Mouse (Mus musculus): Measurements from ENCODE around the gene Pald1.

Gene Pald1

GRCm38 (mm10) chr10:61402480-61402879, 19.1 kb upstream of the Pald1 start:
- no peak for DNase-seq (ENCODE audit: low spot score)

GRCm38 (mm10) chr10:61400407-61400806, 17.1 kb upstream of the Pald1 start:
- no peak for DNase-seq (ENCODE audit: low spot score)

- DNase-seq (ENCODE audit: low spot score) = peak; percentile 93
Observed at GRCm38 (mm10) chr10:61399156-61399734, 15.9 kb upstream of the Pald1 start.

- no peak for DNase-seq (ENCODE audit: low spot score)
Observed at GRCm38 (mm10) chr10:61398125-61398524, 14.8 kb upstream of the Pald1 start.

- DNase-seq (ENCODE audit: low spot score) = no peak
Observed at GRCm38 (mm10) chr10:61394476-61395136, 11.3 kb upstream of the Pald1 start.

- no peak for DNase-seq (ENCODE audit: low spot score)
Observed at GRCm38 (mm10) chr10:61392584-61392983, 9.3 kb upstream of the Pald1 start.

DNA sequence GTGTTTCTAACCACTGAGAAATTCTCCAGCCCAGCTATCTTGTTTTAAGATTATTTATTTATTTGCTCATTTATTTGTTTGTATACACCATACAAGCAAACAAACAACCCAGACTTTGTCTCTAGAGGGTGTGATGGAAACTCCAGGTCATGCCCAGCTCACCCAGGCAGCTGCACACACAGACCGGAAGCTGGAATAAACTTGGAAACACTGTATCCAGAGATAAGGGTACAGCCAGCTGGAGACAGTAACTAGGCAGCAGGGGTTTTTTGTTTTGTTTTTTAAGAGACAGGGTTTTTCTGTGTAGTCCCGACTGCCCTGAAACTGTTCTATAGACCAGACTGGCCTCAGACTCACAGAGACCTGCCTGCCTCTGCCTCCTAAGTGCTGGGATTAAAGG, 6.8 kb upstream of the Pald1 start:
- no peak for DNase-seq (ENCODE audit: low spot score)

GRCm38 (mm10) chr10:61389020-61389419, 5.7 kb upstream of the Pald1 start:
- no peak for DNase-seq (ENCODE audit: low spot score)

GRCm38 (mm10) chr10:61386284-61386683, 3.0 kb upstream of the Pald1 start:
- DNase-seq (ENCODE audit: low spot score) = no peak

GRCm38 (mm10) chr10:61385174-61385573, 1.8 kb upstream of the Pald1 start:
- no peak for DNase-seq (ENCODE audit: low spot score)

DNA sequence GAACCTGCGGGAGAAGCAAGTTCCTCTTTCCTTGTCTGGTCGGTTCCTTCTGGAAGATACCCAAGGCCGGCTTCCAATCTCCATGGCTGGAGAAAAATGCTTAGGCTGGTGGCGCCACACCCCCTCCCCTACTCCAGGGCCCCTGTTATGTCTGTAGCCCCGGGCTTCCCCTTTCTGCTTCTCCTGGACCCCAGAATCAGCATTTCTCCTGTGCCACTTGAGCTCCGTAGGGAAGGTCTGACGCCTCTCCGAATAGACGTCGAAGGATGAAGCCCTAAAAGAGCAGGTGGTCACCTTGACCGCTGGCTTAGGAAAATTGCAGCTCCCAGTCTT, 351 bp upstream of the Pald1 start:
- DNase-seq (ENCODE audit: low spot score) = no peak

GRCm38 (mm10) chr10:61382281-61382731, 1.0 kb downstream of the Pald1 start:
- DNase-seq (ENCODE audit: low spot score) = peak; percentile 50

DNA sequence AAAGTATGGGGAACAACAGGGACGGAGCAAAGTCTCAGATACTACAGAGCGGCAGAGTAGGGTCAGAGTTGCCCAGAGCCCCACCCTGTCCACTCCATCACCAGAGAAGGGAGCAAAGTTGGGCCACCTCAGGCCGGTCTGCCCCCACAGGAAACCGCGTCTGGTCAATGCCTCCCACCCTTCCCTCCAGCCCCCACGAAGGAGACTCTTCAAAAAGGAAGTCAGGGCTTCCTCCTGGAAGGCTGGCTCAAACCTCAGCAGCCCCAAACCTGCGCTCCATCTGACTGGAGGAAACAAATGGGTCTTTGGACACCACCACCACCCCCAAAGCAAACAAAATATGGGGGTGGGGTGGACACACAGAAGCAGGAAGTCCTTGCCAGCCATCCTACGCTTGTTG, 1.5 kb downstream of the Pald1 start:
- no peak for DNase-seq (ENCODE audit: low spot score)

DNA sequence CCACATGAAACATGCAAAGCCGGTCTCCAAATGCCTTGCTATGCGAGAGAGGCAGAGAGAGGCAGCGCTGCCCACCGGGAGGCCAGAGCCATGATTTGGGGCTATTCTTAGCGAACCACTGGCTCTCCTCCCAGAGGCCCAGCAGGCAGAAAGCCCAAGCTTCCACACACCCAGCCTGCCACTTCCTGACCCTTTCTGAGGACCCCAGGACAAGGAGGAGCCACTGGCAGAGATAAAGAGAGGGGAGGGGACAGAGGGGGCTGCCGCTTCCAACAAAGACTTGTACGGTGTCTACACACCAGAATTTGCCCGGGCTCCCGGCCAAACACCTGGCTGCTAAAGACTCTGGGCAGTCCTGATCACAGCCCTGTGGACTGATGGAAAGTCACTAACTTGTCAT, 3.1 kb downstream of the Pald1 start:
- DNase-seq (ENCODE audit: low spot score) = no peak

- no peak for DNase-seq (ENCODE audit: low spot score)
Observed at GRCm38 (mm10) chr10:61379340-61380040, 3.8 kb downstream of the Pald1 start.

DNA sequence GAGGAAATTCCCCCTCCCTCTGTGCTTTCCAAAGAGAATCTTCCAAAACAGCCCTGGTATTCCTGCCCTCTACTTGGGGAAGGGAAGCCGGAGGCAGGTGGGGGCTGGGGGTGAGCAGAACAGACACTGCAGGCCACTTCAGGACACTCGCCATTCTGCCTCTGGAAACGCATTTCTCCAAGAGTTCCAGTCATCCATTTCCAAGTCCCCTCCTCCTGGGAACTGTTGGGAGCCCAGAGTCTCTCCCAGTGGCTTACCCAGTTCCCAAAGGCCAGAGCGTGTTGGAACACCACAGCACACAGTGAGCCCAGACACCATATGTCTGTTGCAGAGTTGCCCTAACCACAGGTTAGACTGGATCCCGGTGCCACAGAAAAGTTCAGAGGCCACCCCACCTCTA, 4.6 kb downstream of the Pald1 start:
- no peak for DNase-seq (ENCODE audit: low spot score)

DNA sequence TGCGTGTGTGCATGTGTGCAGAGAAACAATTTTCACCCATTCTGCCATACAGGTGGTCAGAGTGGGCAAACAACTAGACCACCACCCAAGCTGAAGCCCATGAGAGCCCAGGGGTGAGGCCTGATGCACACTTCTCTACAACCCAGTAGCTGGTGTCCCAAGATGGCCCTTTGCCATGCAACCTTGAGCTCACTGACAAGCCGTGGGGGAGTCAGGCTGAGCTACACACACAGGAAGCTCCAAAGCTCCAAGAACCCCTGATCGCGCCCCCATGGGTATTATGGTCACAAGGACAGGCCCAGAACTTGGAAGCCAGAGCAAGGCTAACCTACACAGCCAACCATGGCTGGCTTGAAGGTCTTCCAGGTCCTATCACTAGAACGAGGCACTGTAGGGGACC, 5.3 kb downstream of the Pald1 start:
- no peak for DNase-seq (ENCODE audit: low spot score)

GRCm38 (mm10) chr10:61374771-61375481, 8.4 kb downstream of the Pald1 start:
- no peak for DNase-seq (ENCODE audit: low spot score)

DNA sequence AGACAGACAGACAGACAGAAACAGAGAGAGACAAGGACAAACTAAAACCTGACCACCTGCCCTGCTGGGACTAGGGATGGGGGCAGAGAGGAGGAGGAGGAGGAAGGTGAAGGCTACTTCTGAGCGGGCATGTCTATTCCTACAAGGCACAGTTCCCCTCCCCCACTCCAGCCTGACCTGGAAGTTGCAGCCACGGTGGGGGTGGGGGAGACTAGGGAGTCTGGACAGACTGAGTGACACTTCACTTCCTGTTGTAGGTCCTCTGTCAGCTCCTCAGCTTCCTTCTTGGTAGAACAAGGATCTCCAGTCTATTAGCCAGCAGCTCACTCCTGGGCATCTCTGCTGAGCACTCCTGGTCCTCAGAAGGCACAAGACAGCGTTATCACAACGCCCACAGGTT, 9.3 kb downstream of the Pald1 start:
- DNase-seq (ENCODE audit: low spot score) = peak; percentile 53

- no peak for DNase-seq (ENCODE audit: low spot score)
Observed at GRCm38 (mm10) chr10:61372585-61372923, 10.8 kb downstream of the Pald1 start.

DNA sequence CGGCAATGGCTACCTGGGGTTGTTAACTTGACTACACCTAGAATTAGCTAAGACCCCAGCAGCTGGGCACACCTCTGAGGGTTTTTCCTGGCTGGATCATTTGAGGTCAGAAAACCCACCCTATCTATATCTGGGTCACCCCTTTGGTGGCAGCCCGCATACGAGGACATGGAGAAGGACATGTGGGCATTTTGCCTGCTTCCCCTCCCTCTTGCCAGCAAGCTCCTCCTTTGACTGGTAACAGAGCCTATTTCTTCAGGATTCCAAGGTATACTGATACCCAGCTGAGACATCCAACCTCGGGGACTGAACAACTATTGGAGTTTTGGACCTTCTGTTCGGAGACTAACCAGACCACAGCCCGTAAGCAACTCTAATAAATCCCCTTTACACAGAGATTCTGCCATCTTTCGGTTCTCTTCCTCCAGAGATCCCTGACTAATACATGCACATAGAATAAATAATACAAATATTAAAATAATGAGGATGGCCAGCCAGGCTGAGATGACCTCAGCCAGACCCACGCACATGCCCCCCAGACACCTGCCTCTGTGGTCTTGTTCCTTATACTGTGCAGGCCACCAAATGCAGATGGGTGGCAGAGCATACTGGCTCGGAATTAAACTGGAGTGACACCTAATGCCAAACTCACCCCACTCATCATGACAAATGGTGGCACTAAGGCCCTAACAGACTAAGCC, 11.3 kb downstream of the Pald1 start:
- DNase-seq (ENCODE audit: low spot score) = no peak

DNA sequence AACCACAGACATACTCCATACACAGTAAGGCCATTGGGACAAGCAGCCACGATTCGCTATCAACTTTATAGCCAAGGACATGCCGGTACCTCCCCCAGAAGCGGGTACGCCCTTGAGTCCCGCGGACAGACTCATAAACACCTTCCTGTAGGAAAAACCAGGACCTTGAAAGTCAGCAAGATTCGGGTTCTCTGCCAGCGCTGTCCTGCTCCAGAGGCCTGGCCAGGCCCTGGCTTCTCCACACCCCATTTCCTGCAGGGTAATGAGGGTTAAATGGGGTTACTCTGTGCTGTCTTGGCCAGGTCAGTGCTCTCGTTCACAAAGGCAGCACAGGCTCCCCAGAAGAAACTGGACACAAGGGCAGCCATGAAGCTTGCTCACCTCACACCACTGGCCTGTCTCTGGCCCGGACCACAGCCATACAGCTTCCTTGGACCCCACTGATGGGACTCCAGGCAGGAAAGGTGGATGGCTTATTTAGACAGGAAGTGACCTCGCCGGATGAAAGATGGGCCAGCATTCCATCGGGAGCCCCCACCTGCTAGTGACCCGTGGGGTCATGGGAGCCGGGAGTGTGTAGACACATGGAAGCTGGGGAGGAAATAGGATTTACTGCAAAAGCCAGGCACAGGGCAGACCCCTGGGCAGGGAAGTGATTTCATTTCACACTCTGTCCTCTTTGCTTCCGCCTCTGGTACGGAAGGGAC, 12.9 kb downstream of the Pald1 start:
- DNase-seq (ENCODE audit: low spot score) = peak; percentile 59

Data from embryo, embryonic 10.5 days (tissue).